Mouse (Mus musculus) CH12.LX (cell line): ENCODE measurements around the gene Ccdc120.

ENCODE experiments used
- CTCF ChIP-seq, 2 experiments: IDR thresholded peaks in 1 of 2; conservative IDR thresholded peaks in 1 of 2; 2 replicates each; pipeline ENCODE4 v1.5.1; 2011 to 2012; ENCODE audit warnings: low read depth in 2 of 2, low read length in 2 of 2, improper control_type of control experiment in 1 of 2, inconsistent platforms in 1 of 2, mild to moderate bottlenecking in 1 of 2, moderate library complexity in 1 of 2
- MAZ ChIP-seq: IDR thresholded peaks from 2 replicates; pipeline ENCODE4 v1.6.1; 2012; ENCODE audit warnings: low read depth, mild to moderate bottlenecking, inconsistent platforms, low read length, improper control_type of control experiment, moderate library complexity
- MYC ChIP-seq: IDR thresholded peaks from 2 replicates; pipeline ENCODE4 v1.6.1; 2011; ENCODE audit warnings: low read depth, mild to moderate bottlenecking, improper control_type of control experiment, low read length
- POLR2A ChIP-seq: IDR thresholded peaks from 2 replicates; pipeline ENCODE4 v1.6.1; 2011; ENCODE audit warnings: low read depth, mild to moderate bottlenecking, improper control_type of control experiment, low read length
- SIN3A ChIP-seq: IDR thresholded peaks from 2 replicates; pipeline ENCODE4 v1.6.1; 2012; ENCODE audit warnings: low read length, improper control_type of control experiment, inconsistent platforms
- TCF12 ChIP-seq: IDR thresholded peaks from 2 replicates; pipeline ENCODE4 v1.6.1; 2014; ENCODE audit warnings: low read depth, mild to moderate bottlenecking, inconsistent platforms, low read length, improper control_type of control experiment
- UBTF ChIP-seq: IDR thresholded peaks from 2 replicates; pipeline ENCODE4 v1.6.1; 2012; ENCODE audit warnings: low read depth, mild to moderate bottlenecking, inconsistent platforms, low read length, improper control_type of control experiment, moderate library complexity
- ZMIZ1 ChIP-seq: IDR thresholded peaks from 2 replicates; pipeline ENCODE4 v1.6.1; 2012; ENCODE audit warnings: low read depth, mild to moderate bottlenecking, inconsistent platforms, low read length, improper control_type of control experiment

DNA sequence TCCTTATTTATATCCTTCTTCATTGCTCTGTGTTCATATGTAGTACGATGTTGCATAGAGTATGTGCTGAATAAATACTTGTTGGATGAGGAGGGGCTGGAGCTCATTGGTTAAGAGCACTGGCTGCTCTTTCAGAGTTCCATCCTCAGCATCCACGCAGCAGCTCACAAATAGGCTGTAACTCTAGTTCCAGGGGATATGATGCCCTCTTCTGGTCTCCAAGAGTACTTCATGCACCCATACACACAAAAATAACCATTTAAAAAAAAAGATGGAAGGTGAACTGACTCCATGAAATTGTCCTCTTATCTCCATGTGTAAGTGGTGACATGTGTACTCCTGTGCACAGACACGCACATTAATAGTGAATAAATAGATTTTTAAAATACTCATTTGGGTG is 42.7 kb upstream of the Ccdc120 start:
- TF ChIP-seq UBTF = no peak
- TF ChIP-seq CTCF (conservative IDR thresholded peaks at IDR 0.05 in 1 of 2, IDR thresholded peaks at IDR 0.05 in 1 of 2; ENCODE audit: low read depth in 2 of 2, low read length in 2 of 2) = peak; percentile 11 to 56; a peak in 2 of 4 replicates
- TF ChIP-seq POLR2A = no peak
- TF ChIP-seq TCF12 = no peak
- TF ChIP-seq SIN3A = no peak
- TF ChIP-seq MYC = no peak
- no peak for TF ChIP-seq MAZ
- TF ChIP-seq ZMIZ1 = no peak
